Mouse (Mus musculus) B cell, adult 67 days (primary cell): ENCODE data around the gene Lipo2. TPM values are rescaled to one million over a fixed set of nuclear protein-coding genes. Genes with fewer than 3 reads are reported as not detected.

Source experiments
- total RNA-seq, 2 experiments: library from RNA; stranded (reverse); gene quantifications; 4 replicates each; pipeline ENCODE4 v1.2.4; 2023

The Lipo2 gene
- total RNA-seq = under 1 TPM in 1 of 2 experiments, not detected in 1; 0.42 TPM

DNA sequence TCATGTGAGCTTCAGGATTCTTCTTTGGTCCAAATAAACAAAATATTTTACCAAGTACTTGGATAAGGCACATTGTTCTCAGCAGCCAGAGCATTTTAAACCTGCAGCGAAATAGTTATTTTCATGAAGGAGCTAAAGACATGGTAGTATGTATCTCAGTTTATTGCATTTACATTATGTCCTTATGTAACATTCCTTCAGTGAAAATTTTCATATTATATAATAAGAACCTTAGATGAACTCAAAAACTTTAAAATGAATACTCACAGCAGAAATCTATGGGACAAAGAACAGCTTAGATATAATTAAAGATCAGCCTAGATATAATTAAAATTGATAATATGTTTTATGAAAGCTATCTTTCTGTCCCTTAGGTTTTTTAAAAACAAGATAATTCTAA lies at the start of gene Lipo2:
Lipo2 (minus strand) TSS at position 101 of the 400 bp plus-strand sequence.

DNA sequence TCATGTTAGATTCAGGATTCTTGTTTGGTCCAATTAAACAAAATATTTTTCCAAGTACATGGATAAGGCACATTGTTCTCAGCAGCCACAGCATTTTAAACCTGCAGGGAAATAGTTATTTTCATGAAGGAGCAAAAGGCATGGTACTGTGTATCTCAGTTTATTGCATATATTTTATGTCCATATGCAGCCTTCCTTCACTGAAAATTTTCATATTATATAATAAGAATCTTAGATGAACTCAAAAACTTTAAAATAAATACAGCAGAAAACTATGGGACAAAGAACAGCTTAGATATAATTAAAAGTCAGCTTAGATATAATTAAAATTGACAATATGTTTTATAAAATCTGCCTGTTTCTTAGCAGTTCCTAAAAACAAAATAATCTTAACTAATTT lies 36.2 kb upstream of the Lipo2 start, which contains the start of gene Lipo1:
Lipo1 (minus strand) TSS at position 101 of the 400 bp plus-strand sequence.

DNA sequence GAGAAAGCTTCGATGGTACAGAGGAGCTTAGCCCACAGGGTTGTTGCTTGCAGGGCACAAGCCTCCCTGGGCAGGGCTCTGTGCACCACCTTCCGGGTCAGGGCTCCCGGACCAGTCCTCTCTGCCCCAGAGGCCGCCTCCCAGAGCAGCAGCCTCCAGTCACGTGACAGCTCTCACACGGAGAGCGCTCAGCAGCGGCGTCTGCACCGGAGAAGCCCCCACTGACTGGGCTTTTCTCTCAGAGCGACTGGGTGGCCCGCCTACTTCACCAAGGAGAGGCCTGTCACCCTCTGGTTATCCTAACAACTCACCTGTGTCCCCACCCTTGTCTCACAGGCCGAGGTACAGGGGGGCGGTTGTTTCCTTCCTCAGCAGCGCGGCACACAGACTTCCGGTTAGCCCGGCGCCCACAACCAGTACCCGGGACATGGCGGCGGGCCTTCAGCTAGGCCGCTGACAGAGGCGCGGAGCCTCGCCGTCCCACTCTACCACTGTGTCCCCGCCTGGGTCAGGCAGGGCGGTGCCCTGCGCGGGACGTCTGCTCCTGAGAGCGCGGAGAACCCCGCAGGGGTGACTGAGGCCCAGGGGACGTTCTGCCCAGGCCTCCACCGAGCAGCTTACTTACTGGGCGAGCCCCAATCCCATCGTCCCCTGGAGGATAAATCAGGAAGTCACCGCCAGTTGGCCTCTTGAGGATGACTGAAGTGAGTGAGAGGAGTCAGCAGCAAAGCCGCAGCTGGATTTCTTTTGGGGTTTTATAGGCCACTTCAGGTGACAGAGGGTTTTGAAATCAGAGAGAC lies 10.3 kb upstream of the Lipo2 start, which contains the start of gene Lipo3:
Lipo3 (minus strand) TSS at position 665 of the 800 bp plus-strand sequence.

Other genes starting within 250 kb of the Lipo2 start
- not detected for gene Lipo4, start 233.6 kb downstream of the Lipo2 start, total RNA-seq
- not detected for gene Gm8978, start 126.1 kb downstream of the Lipo2 start, total RNA-seq
- gene Lipo3, start 10.6 kb upstream of the Lipo2 start, total RNA-seq = 1 to 10 TPM; 4.0 to 4.2 TPM
- not detected for gene Lipo1, start 36.1 kb upstream of the Lipo2 start, total RNA-seq
- gene Lipf, start 209.8 kb upstream of the Lipo2 start, total RNA-seq = not detected